Mouse (Mus musculus) kidney, adult 2 months (tissue): ENCODE results near the gene Pkig.

ENCODE experiments used
- CTCF ChIP-seq: fragments of 200-500 bp; conservative IDR thresholded peaks from 2 replicates; pipeline ENCODE4 v1.5.1; 2011; ENCODE audit warnings: low read depth, mild to moderate bottlenecking, control low read depth, low read length, moderate library complexity, mixed read lengths; ENCODE audit not compliant: insufficient read depth, insufficient read length
- POLR2A ChIP-seq: fragments of 200-500 bp; IDR thresholded peaks from one replicate; pipeline ENCODE4 v1.6.1; 2011; ENCODE audit warnings: low read depth, low read length, control low read depth

DNA sequence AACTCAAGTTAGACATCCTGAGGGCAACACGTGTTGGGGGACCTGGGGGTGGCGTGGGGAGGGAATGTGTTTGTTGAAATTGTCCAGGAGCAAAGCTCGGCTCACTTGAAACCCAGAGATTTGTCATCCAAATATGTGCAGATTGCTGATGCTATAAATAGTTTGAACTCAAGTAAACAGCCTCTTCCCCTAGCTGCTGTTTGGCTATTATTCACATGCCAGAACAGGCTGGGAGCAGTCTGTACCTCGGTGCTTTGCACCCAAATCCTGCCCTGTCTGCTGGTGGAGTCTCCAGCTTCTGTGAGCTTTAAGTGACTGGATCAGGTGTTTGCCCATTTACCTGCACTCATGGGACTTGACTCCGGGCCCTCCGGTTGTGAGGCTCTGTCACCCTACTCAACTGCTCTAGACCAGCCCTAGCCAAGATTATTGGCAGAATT lies 27.6 kb downstream of the Pkig start:
- TF ChIP-seq CTCF, result no peak
- no peak for TF ChIP-seq POLR2A
